Mouse (Mus musculus): ENCODE results near the gene Rhot1. TPM values are rescaled to one million over a fixed set of nuclear protein-coding genes. Genes with fewer than 3 reads are reported as not detected.
"Not testable (repeated sequence)": the region's sequence is repeated elsewhere in the genome, so short reads cannot be mapped to it uniquely, and the experiment has no call there.

Rhot1 gene
- polyA plus RNA-seq, 1 experiment from 2014 or later = 73.8 TPM

GRCm38 (mm10) chr11:80171884-80172283, 36.9 kb upstream of the Rhot1 start:
- WGBS = 71% methylated on average over 4 of the region's 4 CpGs
- DNase-seq (ENCODE audit: low spot score) = no peak
- H3K27me3 ChIP-seq (ENCODE audit: control insufficient read depth, insufficient read depth, low read length) = no peaks in the 10 kb centered on the region

GRCm38 (mm10) chr11:80173963-80174670, 34.7 kb upstream of the Rhot1 start:
- DNase-seq (ENCODE audit: low spot score) (no peak), ATAC-seq (ENCODE audit: low FRiP score) (no peak)
- Histone ChIP-seq H3K9ac (ENCODE audit: low read depth, low read length) (no peak overlapping the region), H3K9me3 (ENCODE audit: control insufficient read depth, low read length) (no peaks in the 10 kb centered on the region), H3K27me3 (ENCODE audit: control insufficient read depth, insufficient read depth, low read length) (no peaks in the 10 kb centered on the region), H3K27ac (ENCODE audit: low read depth, low read length) (no peak overlapping the region), H3K4me3 (ENCODE audit: low read depth, low read length) (no peak overlapping the region), H3K36me3 (ENCODE audit: control insufficient read depth, insufficient read depth, low read length) (no peaks in the 10 kb centered on the region), H3K4me1 (replicated peaks; ENCODE audit: control insufficient read depth, insufficient read depth, low read length) (no peaks in the 10 kb centered on the region), H3K4me2 (replicated peaks; ENCODE audit: low read depth, low read length) (no peak overlapping the region)
- whole genome bisulfite sequencing = 87% methylated on average over 11 of the region's 11 CpGs

More at GRCm38 (mm10) chr11:80171884-80172283, 36.9 kb upstream of the Rhot1 start:
- H3K9me3 ChIP-seq (ENCODE audit: control insufficient read depth, low read length) = no peaks in the 10 kb centered on the region
- ATAC-seq (ENCODE audit: low FRiP score) = no peak
- no peaks in the 10 kb centered on the region for H3K36me3 ChIP-seq (ENCODE audit: control insufficient read depth, insufficient read depth, low read length)
- H3K4me1 ChIP-seq (replicated peaks; ENCODE audit: control insufficient read depth, insufficient read depth, low read length) = no peaks in the 10 kb centered on the region
- no peak overlapping the region for H3K4me2 ChIP-seq (replicated peaks; ENCODE audit: low read depth, low read length)
- H3K4me3 ChIP-seq (ENCODE audit: low read depth, low read length) = no peak overlapping the region
- no peak overlapping the region for H3K27ac ChIP-seq (ENCODE audit: low read depth, low read length)
- no peak overlapping the region for H3K9ac ChIP-seq (ENCODE audit: low read depth, low read length)

GRCm38 (mm10) chr11:80176911-80177895, 31.6 kb upstream of the Rhot1 start:
- DNase-seq (ENCODE audit: low spot score) (no peak), ATAC-seq (ENCODE audit: low FRiP score) (no peak)
- Histone ChIP-seq H3K27me3 (ENCODE audit: control insufficient read depth, insufficient read depth, low read length) (no peaks in the 10 kb centered on the region), H3K4me3 (ENCODE audit: low read depth, low read length) (no peak overlapping the region), H3K4me1 (replicated peaks; ENCODE audit: control insufficient read depth, insufficient read depth, low read length) (no peaks in the 10 kb centered on the region), H3K36me3 (ENCODE audit: control insufficient read depth, insufficient read depth, low read length) (no peaks in the 10 kb centered on the region), H3K9ac (ENCODE audit: low read depth, low read length) (no peak overlapping the region), H3K4me2 (replicated peaks; ENCODE audit: low read depth, low read length) (no peak overlapping the region), H3K9me3 (ENCODE audit: control insufficient read depth, low read length) (no peaks in the 10 kb centered on the region), H3K27ac (ENCODE audit: low read depth, low read length) (no peak overlapping the region)
- 75% methylated on average over 11 of the region's 11 CpGs for WGBS

DNA sequence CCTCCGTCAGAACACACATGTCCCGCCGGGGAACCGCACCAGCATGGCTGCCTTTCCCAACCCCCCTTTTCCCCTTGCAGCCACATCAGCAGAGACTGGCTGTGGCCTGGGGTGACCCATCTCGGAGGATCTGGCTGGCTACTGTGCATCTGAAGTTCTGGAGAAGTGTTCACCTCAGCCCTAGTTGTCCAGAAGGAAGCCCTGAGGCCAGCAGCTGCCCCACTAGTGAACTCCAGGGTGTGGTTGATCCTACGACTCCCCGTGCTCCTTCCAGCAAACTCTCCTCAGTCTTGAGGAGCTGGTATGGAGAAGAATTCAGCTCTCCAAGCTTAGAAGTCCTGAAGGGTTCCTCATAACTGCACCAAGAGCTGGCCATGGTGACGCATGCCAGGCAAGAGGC, 30.5 kb upstream of the Rhot1 start:
- H3K4me2 ChIP-seq (replicated peaks; ENCODE audit: low read depth, low read length) = no peak overlapping the region
- no peaks in the 10 kb centered on the region for H3K36me3 ChIP-seq (ENCODE audit: control insufficient read depth, insufficient read depth, low read length)
- no peak overlapping the region for H3K9ac ChIP-seq (ENCODE audit: low read depth, low read length)
- ATAC-seq (ENCODE audit: low FRiP score) = no peak
- no peaks in the 10 kb centered on the region for H3K4me1 ChIP-seq (replicated peaks; ENCODE audit: control insufficient read depth, insufficient read depth, low read length)
- H3K9me3 ChIP-seq (ENCODE audit: control insufficient read depth, low read length) = no peaks in the 10 kb centered on the region
- H3K27ac ChIP-seq (ENCODE audit: low read depth, low read length) = no peak overlapping the region
- no peak overlapping the region for H3K4me3 ChIP-seq (ENCODE audit: low read depth, low read length)
- WGBS = 85% methylated on average over 8 of the region's 8 CpGs
- H3K27me3 ChIP-seq (ENCODE audit: control insufficient read depth, insufficient read depth, low read length) = no peaks in the 10 kb centered on the region
- no peak for DNase-seq (ENCODE audit: low spot score)

DNA sequence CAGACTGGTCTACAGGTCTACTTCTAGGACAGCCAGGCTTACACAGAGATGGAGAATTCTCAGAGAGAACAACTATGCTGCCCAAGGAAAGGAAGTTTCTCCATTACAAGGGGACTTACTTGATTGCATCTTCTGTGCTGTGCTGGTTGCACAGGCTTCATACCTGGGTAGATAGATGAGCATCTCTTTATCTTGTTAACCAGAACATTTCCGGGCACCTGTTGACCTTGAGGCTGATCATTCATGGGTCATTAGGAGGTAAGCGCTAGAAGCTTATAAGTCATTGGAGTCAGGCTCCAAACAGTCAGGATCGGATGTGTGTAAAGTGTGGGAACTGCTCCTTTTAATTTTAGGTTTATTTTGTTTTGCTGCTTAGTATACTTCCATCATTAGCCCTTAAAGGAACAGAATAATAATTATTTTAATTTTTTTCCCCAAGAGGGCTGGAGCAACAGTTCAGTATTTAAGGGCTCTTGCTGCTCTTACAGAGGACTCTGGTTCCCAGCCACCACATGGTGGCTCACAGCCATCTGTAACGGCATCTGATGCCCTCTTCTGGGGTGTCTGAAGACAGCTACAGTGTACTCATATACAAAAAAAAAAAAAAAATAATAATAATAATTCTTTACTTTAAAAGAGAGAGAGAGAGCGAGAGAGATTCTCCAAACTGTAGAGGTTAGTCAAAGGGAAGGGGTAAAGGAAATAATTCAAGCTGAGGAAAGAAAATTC, 27.6 kb upstream of the Rhot1 start:
- Histone ChIP-seq H3K27ac (ENCODE audit: low read depth, low read length) (no peak overlapping the region), H3K36me3 (ENCODE audit: control insufficient read depth, insufficient read depth, low read length) (no peaks in the 10 kb centered on the region), H3K4me2 (replicated peaks; ENCODE audit: low read depth, low read length) (no peak overlapping the region), H3K27me3 (ENCODE audit: control insufficient read depth, insufficient read depth, low read length) (no peaks in the 10 kb centered on the region), H3K9me3 (ENCODE audit: control insufficient read depth, low read length) (no peaks in the 10 kb centered on the region), H3K9ac (ENCODE audit: low read depth, low read length) (no peak overlapping the region), H3K4me1 (replicated peaks; ENCODE audit: control insufficient read depth, insufficient read depth, low read length) (no peaks in the 10 kb centered on the region), H3K4me3 (ENCODE audit: low read depth, low read length) (no peak overlapping the region)
- WGBS = 75% methylated on average over 5 of the region's 5 CpGs
- no peak for DNase-seq (ENCODE audit: low spot score)
- ATAC-seq (ENCODE audit: low FRiP score) = no peak

DNA sequence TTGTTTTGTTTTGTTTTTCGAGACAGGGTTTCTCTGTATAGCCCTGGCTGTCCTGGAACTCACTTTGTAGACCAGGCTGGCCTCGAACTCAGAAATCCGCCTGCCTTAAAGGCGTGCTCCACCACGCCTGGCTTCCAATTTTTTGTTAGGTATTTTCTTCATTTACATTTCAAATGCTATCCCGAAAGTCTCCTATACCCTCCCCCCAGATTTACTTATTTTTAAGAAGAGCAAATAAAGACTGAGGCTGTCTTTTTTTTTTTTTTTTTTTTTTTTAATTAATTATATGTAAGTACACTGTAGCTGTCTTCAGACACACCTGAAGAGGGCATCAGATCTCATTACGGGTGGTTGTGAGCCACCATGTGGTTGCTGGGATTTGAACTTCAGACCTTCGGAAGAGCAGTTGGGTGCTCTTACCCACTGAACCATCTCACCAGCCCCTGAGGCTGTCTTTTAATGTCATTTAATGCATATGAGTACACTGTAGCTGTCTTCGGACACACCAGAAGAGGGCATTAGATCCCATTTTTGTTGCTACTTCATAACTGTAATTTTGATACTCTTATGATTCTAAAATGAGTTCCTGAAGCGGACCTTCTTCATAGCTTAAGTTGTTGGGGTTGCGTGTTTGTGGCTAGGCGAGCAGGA, 25.6 kb upstream of the Rhot1 start:
- H3K4me1 ChIP-seq (replicated peaks; ENCODE audit: control insufficient read depth, insufficient read depth, low read length); ATAC-seq (ENCODE audit: low FRiP score); DNase-seq (ENCODE audit: low spot score); H3K27ac ChIP-seq (ENCODE audit: low read depth, low read length); H3K9me3 ChIP-seq (ENCODE audit: control insufficient read depth, low read length); H3K27me3 ChIP-seq (ENCODE audit: control insufficient read depth, insufficient read depth, low read length); H3K36me3 ChIP-seq (ENCODE audit: control insufficient read depth, insufficient read depth, low read length): not testable (repeated sequence)
- Histone ChIP-seq H3K4me3 (ENCODE audit: low read depth, low read length) (peak overlapping the region; percentile 42), H3K4me2 (replicated peaks; ENCODE audit: low read depth, low read length) (peak overlapping the region; percentile 42), H3K9ac (ENCODE audit: low read depth, low read length) (peak overlapping the region; percentile 46)
- WGBS = 48% methylated on average over 12 of the region's 12 CpGs

DNA sequence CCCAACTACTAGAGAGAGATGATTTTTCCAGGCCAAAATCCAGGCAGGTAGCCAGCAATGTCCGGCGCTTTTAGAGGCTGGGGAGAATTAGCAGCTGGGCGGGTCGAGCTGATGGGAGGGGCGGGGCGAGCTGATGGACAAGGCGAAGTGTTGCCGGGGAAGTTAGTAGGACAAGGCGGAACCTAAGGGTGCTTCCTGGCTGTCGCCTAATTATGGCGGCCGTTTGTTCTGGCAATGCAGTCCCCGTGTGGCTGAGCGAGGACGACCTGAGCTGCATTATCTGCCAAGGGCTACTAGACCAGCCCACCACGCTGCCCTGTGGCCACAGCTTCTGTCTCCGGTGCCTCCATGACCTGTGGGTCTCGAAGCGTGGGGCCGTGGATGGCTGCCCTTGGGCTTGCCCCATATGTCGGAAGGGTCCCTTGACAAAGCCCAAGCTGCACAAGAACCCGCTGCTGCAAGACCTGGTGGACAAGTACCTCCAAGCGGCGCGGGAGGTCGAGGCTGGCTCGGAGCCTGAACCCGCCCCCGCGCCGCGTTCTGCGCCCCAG, 25.0 kb upstream of the Rhot1 start, which contains the start of gene Rnf135:
Gene Rnf135 (plus strand): TSS at position 147 of the 551 bp plus-strand sequence.
- Histone ChIP-seq H3K27me3 (ENCODE audit: control insufficient read depth, insufficient read depth, low read length) (no peaks in the 10 kb centered on the region), H3K4me2 (replicated peaks; ENCODE audit: low read depth, low read length) (peak within 1 kb of the TSS; percentile 42), H3K9ac (ENCODE audit: low read depth, low read length) (peak within 1 kb of the TSS; percentile 46), H3K36me3 (ENCODE audit: control insufficient read depth, insufficient read depth, low read length) (no peaks in the 10 kb centered on the region), H3K4me1 (replicated peaks; ENCODE audit: control insufficient read depth, insufficient read depth, low read length) (no peaks in the 10 kb centered on the region), H3K4me3 (ENCODE audit: low read depth, low read length) (peak within 1 kb of the TSS; percentile 42), H3K27ac (ENCODE audit: low read depth, low read length) (no peak within 1 kb of the TSS), H3K9me3 (ENCODE audit: control insufficient read depth, low read length) (no peaks in the 10 kb centered on the region)
- DNase-seq (ENCODE audit: low spot score) (peak; percentile 78), ATAC-seq (ENCODE audit: low FRiP score) (peak; percentile 54; the same call in 1 of the 2 replicates)
- WGBS = 5% methylated on average over 33 of the region's 33 CpGs

All from hindbrain, embryonic 11.5 days (tissue).